Mouse (Mus musculus) 3T3-L1 (cell line): ENCODE measurements around the gene Nfam1.

ENCODE experiments used
- DNase-seq: peaks from one replicate; pipeline ENCODE4 v3.0.0-alpha.2; 2015; ENCODE audit warnings: low read depth, low spot score

The Nfam1 gene

DNA sequence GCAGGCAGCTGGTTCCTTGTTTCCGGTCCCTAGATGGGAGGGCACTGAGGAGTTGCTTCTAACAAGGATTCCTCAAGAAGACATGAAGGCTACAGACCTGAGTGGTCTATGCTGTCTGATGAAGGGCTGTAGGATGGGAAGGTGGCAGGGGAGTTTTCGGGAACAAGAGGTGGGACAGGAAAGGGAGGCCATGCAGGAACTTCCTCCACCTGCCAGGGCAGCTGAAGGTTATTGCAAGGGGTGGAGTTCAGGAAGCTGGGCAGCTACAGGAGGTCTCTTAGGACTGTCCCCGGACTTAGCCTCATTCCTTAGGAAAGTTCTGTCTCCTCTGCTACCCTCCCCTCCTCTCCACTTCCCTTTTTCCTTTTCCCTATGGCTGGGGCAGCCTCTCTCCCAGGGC is 5.7 kb upstream of the Nfam1 start:
- no peak for DNase-seq

DNA sequence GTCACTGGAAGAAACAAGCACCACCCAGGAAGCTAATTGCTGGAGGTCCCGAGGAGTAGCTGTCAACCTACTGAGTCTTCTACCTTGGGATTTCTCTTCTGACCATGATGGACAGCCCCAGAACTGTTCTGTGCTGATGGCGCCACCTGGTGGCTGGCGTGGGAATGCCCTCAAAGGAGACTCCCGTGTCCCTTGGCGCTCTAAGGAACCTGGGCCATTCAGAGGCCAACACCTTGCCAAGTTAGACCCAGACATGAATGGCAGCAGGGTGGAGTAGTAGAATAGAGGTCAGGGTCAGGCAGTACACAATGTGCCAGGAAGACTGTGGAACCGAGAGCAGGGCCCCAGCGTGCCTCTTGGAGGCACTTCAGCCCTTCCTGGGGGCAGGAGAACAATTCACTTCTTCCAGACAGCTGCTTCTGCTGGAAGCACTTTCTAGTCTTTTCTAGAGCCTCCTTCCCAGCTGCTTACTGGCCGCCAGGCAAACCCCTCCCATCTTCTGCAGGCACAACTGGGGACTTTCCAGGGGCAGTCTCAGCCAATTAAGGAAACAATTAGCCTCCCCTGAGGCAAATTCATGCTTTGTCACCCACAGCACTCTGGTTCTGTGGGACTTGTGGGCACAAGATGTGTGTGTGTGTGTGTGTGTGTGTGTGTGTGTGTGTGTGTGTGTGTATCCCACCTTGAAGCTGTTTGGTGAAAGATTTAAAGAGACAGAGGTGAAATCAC is 4.8 kb upstream of the Nfam1 start:
- peak; percentile 88 for DNase-seq

- DNase-seq = peak; percentile 38
These were observed 3.9 kb upstream of the Nfam1 start for GRCm38 (mm10) chr15:83036900-83037519.

- no peak for DNase-seq
These were observed 3.0 kb upstream of the Nfam1 start for GRCm38 (mm10) chr15:83036089-83036488.

- DNase-seq = no peak
These were observed 1.3 kb upstream of the Nfam1 start for GRCm38 (mm10) chr15:83034275-83034977.

DNA sequence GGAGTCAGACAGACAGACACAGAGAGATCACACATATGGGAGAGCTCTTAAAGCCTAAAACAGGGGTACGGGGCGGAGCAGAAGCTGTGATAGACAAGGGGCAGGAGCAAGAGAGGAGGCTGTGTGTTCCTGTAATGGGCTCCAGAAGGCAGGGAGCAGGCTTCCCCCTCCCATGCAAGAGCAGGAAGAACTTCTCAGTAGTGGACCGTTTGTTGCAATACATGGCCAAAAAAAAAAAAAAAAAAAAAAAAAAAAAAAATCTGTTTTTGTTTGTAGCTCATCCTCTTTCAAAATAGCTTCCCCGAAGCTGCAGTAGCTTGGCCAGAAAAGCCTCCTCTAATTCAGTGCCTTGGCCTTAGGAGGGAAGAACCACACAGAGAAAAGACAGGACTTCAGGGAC is 2.2 kb downstream of the Nfam1 start:
- DNase-seq = no peak

GRCm38 (mm10) chr15:83029725-83030718 is 3.1 kb downstream of the Nfam1 start:
- no peak for DNase-seq

GRCm38 (mm10) chr15:83026129-83026528 is 7.0 kb downstream of the Nfam1 start:
- DNase-seq = no peak

GRCm38 (mm10) chr15:83025041-83025760 is 7.9 kb downstream of the Nfam1 start:
- DNase-seq = no peak

- DNase-seq = no peak
These were observed 10.2 kb downstream of the Nfam1 start for GRCm38 (mm10) chr15:83022947-83023346.

- DNase-seq = peak; percentile 13
These were observed 22.0 kb downstream of the Nfam1 start for GRCm38 (mm10) chr15:83010990-83011664.

DNA sequence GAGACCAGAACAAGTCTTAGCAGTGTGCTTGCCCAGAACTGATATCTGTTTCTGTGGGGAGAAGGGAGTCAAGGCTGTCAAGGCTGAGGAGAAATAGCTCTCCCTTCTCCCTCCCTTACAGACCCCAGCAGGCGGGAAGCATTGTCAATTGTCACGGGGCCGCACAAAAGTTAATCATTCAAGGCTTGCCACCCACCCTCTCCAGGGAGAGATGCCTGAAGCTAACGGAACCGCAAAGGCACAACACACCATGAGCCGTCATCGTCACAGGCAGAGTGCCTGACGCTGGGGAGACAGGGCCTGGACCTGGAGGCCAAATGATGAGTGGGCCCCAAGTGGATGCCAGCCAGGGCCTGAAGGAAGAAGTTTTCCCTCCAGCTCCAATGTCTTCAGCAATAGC is 22.7 kb downstream of the Nfam1 start:
- no peak for DNase-seq

GRCm38 (mm10) chr15:83009532-83009931 is 23.6 kb downstream of the Nfam1 start:
- no peak for DNase-seq

DNA sequence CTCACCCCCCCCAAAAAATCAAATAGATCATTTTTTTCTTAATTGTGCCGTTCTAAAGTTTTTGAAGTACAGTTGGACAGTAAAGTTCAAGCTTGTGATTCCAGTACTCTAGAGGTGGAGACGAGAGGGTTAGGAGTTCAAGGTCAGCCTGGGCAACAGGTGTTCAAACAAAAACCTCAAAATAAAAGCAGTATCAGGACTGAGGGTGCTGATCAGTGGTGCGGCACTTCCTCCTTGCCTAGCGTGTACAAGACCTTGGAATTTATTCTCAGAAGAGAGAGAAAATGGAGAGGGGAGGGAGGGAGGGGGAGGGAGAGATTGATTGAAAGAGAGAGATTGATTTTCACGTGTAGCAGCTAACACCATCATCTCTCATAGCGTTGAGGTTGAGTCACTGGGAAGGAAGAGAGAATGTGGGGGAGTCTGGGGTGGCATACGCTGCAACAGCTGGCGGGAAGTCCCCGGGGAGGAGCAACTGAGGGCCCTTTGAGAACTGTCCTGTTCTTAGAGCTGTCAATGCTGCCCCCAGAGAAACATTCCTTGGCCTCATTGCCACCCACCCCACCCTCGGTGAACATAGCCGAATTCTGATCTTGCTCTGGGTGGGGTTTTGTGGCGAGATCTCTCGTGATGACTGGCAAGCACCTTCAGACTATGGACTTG is 24.2 kb downstream of the Nfam1 start:
- no peak for DNase-seq

- peak; percentile 61 for DNase-seq
These were observed 25.7 kb downstream of the Nfam1 start for GRCm38 (mm10) chr15:83007346-83007920.

DNA sequence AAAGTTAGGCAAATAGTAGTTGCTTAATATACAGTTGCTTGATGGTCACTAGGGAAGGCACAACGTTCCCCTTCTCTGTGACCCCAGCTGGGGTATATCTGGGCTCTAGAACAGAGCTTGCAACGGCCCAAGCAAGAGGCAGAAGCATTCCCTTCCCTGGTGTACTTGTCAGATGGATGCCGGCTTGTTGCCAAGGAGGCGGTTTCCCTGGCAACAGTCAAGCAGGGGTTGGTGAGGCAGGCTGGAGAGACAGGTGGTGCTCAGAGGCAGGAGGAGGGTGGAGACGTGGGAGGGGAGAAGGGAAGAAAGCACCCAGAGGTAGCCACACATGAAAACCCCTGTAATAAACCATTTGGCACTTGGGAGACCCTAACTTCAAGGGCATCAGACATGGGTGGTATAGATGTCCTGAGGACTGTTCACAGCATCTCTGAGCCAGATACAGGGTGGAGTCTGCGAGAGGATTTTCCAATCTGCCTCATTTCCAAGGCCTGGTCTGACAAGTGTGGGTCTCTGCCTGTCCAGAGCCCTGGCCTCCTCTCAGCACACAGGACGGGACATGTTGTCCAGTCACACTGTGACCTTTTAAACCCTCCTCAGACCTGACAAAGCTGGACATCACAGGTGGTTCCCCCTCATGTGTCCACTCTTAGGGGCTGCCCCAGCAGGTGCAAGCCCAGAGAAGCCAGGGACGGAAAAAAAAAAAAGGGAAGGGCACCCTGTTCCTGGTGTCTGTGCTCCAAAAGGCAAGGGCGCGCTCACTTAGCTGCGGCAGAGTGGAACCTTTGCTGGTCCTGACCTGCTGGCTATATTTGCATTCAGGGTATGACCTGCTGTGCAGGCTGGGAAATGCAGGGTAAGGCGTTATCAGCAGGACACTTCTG is 30.2 kb downstream of the Nfam1 start:
- DNase-seq = no peak

DNA sequence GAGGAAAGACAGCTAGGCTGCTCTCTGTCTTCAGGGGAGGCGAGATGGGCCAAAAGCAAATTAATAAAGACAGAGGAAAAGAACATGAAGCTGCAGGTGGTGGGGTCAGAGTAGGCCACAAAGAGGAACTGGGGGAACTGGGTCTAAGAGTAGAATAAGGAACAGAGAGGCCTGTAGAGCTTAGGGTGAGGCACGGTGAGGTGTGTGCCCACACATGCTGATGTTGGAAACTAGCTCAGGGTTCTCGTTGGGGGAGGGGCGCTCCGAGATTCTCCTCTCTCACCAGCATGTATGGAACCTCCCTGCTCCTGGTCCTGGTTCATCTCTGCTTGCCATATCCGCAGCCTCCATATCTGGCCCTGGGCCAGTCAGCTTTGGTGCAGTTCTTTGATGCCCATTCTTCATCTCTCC is 34.3 kb downstream of the Nfam1 start:
- no peak for DNase-seq

DNA sequence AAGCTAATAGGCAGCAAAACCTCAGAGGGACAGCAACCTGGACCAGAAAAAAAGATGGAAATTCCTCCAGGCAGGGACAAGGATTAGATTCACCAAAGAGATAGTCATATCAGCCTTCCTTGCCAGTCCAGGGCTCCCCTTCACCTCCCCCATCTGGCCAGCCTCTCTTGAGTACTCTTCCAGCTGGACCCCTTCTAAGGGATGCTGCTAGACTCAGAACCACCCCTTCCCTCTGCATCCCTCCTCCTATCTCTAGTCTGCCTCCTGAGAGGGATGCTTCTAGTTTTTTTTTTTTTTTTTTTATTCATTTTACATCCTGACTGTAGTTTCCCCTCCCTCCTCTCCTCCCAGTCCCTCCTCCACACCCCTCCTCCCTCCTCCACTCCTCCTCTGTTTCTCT is 36.7 kb downstream of the Nfam1 start:
- DNase-seq = no peak
